Comparison of ENCODE assay signal across 7 mouse cellular contexts in genomic region chr5:37242360-37243168, GRCm38 (mm10). TPM values are rescaled to one million over a fixed set of nuclear protein-coding genes. Genes with fewer than 3 reads are reported as not detected.
DNase-seq lines count a peak whose midpoint lies in the region; ATAC-seq lines count a peak whose summit lies in the region.

No protein-coding gene starts in this region.

- WGBS in lung, embryonic 16.5 days, result 11% methylated on average over 41 of the region's 44 CpGs
- WGBS in embryonic facial prominence, embryonic 13.5 days, result 9% methylated on average over 44 of the region's 44 CpGs
- 12% methylated on average over 44 of the region's 44 CpGs for WGBS in intestine, embryonic 15.5 days

- H3K4me1 ChIP-seq in lung, embryonic 16.5 days (replicated peaks; ENCODE audit: control insufficient read depth, insufficient read depth, low read length), result peaks cover 8% of the 10 kb centered on the region
- H3K4me1 ChIP-seq in embryonic facial prominence, embryonic 13.5 days, result peaks cover 26% of the 10 kb centered on the region
- peaks cover 15% of the 10 kb centered on the region for H3K4me1 ChIP-seq in intestine, embryonic 15.5 days (replicated peaks)

- H3K4me3 ChIP-seq in lung, embryonic 16.5 days (ENCODE audit: low read length), result peak overlapping the region; percentile 39
- H3K4me3 ChIP-seq in embryonic facial prominence, embryonic 13.5 days, result peak overlapping the region; percentile 45
- H3K4me3 ChIP-seq in intestine, embryonic 15.5 days (replicated peaks), result peak overlapping the region; percentile 38

- H3K36me3 ChIP-seq in lung, embryonic 16.5 days (ENCODE audit: control insufficient read depth, insufficient read depth, low read length), result no peaks in the 10 kb centered on the region
- H3K36me3 ChIP-seq in embryonic facial prominence, embryonic 13.5 days, result no peaks in the 10 kb centered on the region
- H3K36me3 ChIP-seq in intestine, embryonic 15.5 days, result no peaks in the 10 kb centered on the region

- no peak for ATAC-seq in lung, embryonic 16.5 days (ENCODE audit: low read depth)
- no peak for ATAC-seq in embryonic facial prominence, embryonic 13.5 days (ENCODE audit: insufficient number of reproducible peaks, insufficient read depth, low FRiP score, low TSS enrichment, low read depth)
- ATAC-seq in intestine, embryonic 15.5 days, result no peak

- H3K9me3 ChIP-seq in lung, embryonic 16.5 days (ENCODE audit: control insufficient read depth, low read length), result no peaks in the 10 kb centered on the region; the same call in 1 of the 2 replicates
- no peaks in the 10 kb centered on the region for H3K9me3 ChIP-seq in embryonic facial prominence, embryonic 13.5 days
- no peaks in the 10 kb centered on the region for H3K9me3 ChIP-seq in intestine, embryonic 15.5 days

- H3K4me2 ChIP-seq in lung, embryonic 16.5 days (ENCODE audit: low read depth, low read length), result peak overlapping the region; percentile 62
- peak overlapping the region; percentile 84 for H3K4me2 ChIP-seq in embryonic facial prominence, embryonic 13.5 days
- peak overlapping the region; percentile 82 for H3K4me2 ChIP-seq in intestine, embryonic 15.5 days (replicated peaks)

- H3K27me3 ChIP-seq in lung, embryonic 16.5 days (ENCODE audit: control insufficient read depth, insufficient read depth, low read depth, low read length), result peaks cover 70% of the 10 kb centered on the region
- H3K27me3 ChIP-seq in embryonic facial prominence, embryonic 13.5 days, result peaks cover 83% of the 10 kb centered on the region
- peaks cover 74% of the 10 kb centered on the region for H3K27me3 ChIP-seq in intestine, embryonic 15.5 days (replicated peaks)

- no peak for DNase-seq in lung, postnatal 10 days
- peak; percentile 53 for DNase-seq in right cerebral cortex, postnatal 4 days
- DNase-seq in spleen, postnatal 36 days (ENCODE audit: low spot score in 2 of 2), result no peak
- DNase-seq in T-cell, adult 2 months (ENCODE audit: low spot score), result no peak

- H3K27ac ChIP-seq in lung, embryonic 16.5 days (ENCODE audit: low read length), result no peak overlapping the region
- no peak overlapping the region for H3K27ac ChIP-seq in embryonic facial prominence, embryonic 13.5 days
- no peak overlapping the region for H3K27ac ChIP-seq in intestine, embryonic 15.5 days

- H3K9ac ChIP-seq in lung, embryonic 16.5 days (ENCODE audit: low read length), result no peak overlapping the region
- no peak overlapping the region for H3K9ac ChIP-seq in embryonic facial prominence, embryonic 13.5 days
- H3K9ac ChIP-seq in intestine, embryonic 15.5 days, result no peak overlapping the region

RNA-seq across cellular contexts. Expression of gene Crmp1, which starts 0.8 kb away (rescaled TPM):
- 9.5 and 9.7 TPM in 2 replicates for polyA plus RNA-seq in lung, embryonic 16.5 days (2015; fragmentation: Nextera tagmentation; extraction: Ambion mirVana)
- polyA plus RNA-seq in embryonic facial prominence, embryonic 13.5 days (2015; fragmentation: Nextera tagmentation; extraction: Ambion mirVana), result 23.5 and 26.4 TPM in 2 replicates
- 32.2 and 33.6 TPM in 2 replicates for polyA plus RNA-seq in intestine, embryonic 15.5 days (2015; fragmentation: Nextera tagmentation; extraction: Ambion mirVana)
